Mouse (Mus musculus): Measurements from ENCODE around the gene Zfp719. TPM values are rescaled to one million over a fixed set of nuclear protein-coding genes. Genes with fewer than 3 reads are reported as not detected.

The Zfp719 gene
- total RNA-seq, 2 experiments from 2014 or later: 15.0 to 17.1 TPM

GRCm38 (mm10) chr7:43601884-43602283 lies 22.5 kb downstream of the Zfp719 start:
- intact Hi-C loops (cut with DNase I): no loop called here
- DNase-seq (ENCODE audit: low spot score in 2 of 2): no peak

GRCm38 (mm10) chr7:43606896-43607742 lies 27.7 kb downstream of the Zfp719 start, which contains the start of gene Zfp819:
TSS of gene Zfp819 (plus strand) at chr7:43607169.
- intact Hi-C loops (cut with DNase I): loop anchor here (5.0 kb wide), 1 partner anchor 65 kb away; the partner anchor contains the start of gene Ctu1
- DNase-seq (ENCODE audit: low spot score in 2 of 2): peak; percentile 75 to 83

- no peak for DNase-seq (ENCODE audit: low spot score in 2 of 2)
- intact Hi-C loops (cut with DNase I): loop anchor here (5.0 kb wide), 1 partner anchor 64 kb away; the partner anchor contains the start of gene Ctu1
Measured at GRCm38 (mm10) chr7:43607743-43608287, 28.4 kb downstream of the Zfp719 start.

- no peak for DNase-seq (ENCODE audit: low spot score in 2 of 2)
- intact Hi-C loops (cut with DNase I): loop anchor here (5.0 kb wide), 1 partner anchor 64 kb away; the partner anchor contains the start of gene Ctu1
Measured at GRCm38 (mm10) chr7:43608316-43608824, 29.0 kb downstream of the Zfp719 start.

GRCm38 (mm10) chr7:43613816-43614551 lies 34.6 kb downstream of the Zfp719 start:
- intact Hi-C loops (cut with DNase I): no loop called here
- DNase-seq (ENCODE audit: low spot score in 2 of 2): no peak

DNA sequence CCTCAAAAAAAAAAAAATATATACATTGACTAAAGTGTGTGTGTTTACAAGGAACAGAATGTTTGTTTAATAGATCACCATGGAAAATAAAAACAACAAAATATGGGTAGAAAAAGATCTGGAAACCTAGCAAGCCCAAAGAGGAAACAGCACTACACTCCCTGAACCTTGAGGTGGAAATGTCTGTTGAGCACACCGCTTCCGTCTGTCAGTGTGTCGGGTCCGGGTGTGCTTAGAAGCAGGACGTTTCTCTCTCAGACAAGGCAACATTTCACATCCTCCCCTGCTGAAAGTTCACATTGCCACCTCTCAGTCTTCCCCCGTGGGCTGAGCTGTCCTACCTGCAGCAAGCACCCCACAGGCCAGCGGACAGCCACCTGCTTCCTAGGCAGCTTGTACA lies 43.5 kb downstream of the Zfp719 start:
- intact Hi-C loops (cut with DNase I): no loop called here
- DNase-seq (ENCODE audit: low spot score in 2 of 2): no peak

- DNase-seq (ENCODE audit: low spot score in 2 of 2): no peak
- intact Hi-C loops (cut with DNase I): no loop called here
Measured at GRCm38 (mm10) chr7:43623819-43624218, 44.4 kb downstream of the Zfp719 start.

DNA sequence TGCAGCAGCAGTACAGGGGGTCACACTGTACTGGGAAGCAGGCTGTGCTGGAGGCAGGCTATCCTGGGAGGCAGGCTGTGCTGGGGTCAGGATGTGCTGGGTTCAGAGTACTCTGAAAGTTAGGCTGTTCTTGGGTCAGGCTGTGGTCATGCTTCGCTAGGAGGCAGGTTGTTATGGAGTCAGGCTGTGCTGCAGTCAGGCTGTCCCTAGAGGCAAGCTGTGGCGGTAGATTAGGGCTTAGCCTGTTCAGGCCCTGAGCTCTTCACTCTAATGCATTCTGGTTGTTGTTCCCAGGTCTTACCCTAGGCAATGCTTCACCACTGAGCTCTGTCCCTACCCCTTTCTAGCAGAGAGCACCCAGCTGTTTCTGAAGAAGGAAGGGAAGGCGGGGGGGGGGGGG lies 45.7 kb downstream of the Zfp719 start:
- no peak for DNase-seq (ENCODE audit: low spot score in 2 of 2)
- intact Hi-C loops (cut with DNase I): no loop called here

- intact Hi-C loops (cut with DNase I): no loop called here
- DNase-seq (ENCODE audit: low spot score in 2 of 2): no peak
Measured at GRCm38 (mm10) chr7:43625794-43626422, 46.5 kb downstream of the Zfp719 start.

DNA sequence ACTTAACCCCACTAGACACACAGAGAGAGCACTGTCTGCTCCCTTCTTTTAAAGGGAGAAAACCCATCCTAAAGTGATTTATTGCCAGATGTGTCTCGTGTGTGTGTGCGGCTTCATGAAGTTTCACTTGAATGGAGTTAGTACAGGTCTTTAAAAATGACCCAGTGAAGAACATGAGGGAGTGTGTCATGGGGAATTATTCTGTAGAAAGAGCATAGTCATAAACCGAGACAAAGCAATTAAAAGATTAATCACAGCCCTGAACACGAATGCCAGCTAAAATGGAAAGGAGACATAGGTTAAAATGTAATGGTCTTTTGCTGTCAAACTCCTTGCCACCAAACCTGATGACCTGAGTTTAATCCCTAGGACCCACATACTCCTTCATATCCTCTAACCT lies 54.5 kb downstream of the Zfp719 start:
- no peak for DNase-seq (ENCODE audit: low spot score in 2 of 2)
- intact Hi-C loops (cut with DNase I): no loop called here

DNA sequence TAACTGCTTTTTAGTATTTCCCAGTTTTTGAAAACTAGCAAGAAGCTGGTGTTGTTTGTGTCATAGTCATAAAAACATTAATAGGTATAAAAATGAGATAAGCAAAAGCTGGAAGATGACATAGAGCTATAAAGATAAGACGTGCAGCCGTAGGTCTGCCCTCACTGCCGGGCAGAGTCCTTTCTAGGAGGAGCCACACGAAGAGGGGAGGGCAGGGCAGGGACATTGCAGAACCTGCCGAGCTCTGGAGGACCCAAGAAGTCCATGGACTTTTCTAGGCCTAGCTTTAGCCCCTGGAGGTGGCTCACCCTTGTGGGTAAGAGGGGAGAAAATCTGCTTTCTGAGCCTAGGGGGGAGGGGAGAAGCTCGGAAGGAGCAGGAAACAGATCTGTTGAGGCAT lies 55.1 kb downstream of the Zfp719 start, which contains the start of gene Ceacam18:
Gene Ceacam18 (plus strand): TSS at position 208 of the 400 bp plus-strand sequence.
- DNase-seq (ENCODE audit: low spot score in 2 of 2): no peak
- intact Hi-C loops (cut with DNase I): no loop called here

GRCm38 (mm10) chr7:43636194-43636593 lies 56.8 kb downstream of the Zfp719 start:
- intact Hi-C loops (cut with DNase I): no loop called here
- no peak for DNase-seq (ENCODE audit: low spot score in 2 of 2)

GRCm38 (mm10) chr7:43637118-43637517 lies 57.7 kb downstream of the Zfp719 start:
- DNase-seq (ENCODE audit: low spot score in 2 of 2): no peak
- intact Hi-C loops (cut with DNase I): no loop called here

- intact Hi-C loops (cut with DNase I): no loop called here
- DNase-seq (ENCODE audit: low spot score in 2 of 2): no peak
Measured at GRCm38 (mm10) chr7:43642587-43642986, 63.2 kb downstream of the Zfp719 start.

Other genes with a start within 250 kb of the Zfp719 start
- gene Siglecf, start 228.3 kb upstream of the Zfp719 start, total RNA-seq (2021): under 1 TPM; 0.34 to 0.44 TPM
- under 1 TPM in 1 of 2 experiments, not detected in 1; 0.69 TPM for gene Siglecg, start 171.4 kb upstream of the Zfp719 start, total RNA-seq (2021)
- gene Lim2, start 151.9 kb upstream of the Zfp719 start, total RNA-seq (2021): not detected
- not detected for gene Nkg7, start 142.5 kb upstream of the Zfp719 start, total RNA-seq (2021)
- not detected for gene Cldnd2, start 138.8 kb upstream of the Zfp719 start, total RNA-seq (2021)
- gene Etfb, start 135.5 kb upstream of the Zfp719 start, total RNA-seq (2021): 10 to 100 TPM; 52.2 to 59.1 TPM
- under 1 TPM in 1 of 2 experiments, not detected in 1; 0.53 TPM for gene Gm45233, start 135.5 kb upstream of the Zfp719 start, total RNA-seq (2021)
- gene Vsig10l, start 116.5 kb upstream of the Zfp719 start, total RNA-seq (2021): 1 to 10 TPM; 2.0 to 2.8 TPM
- 10 to 100 TPM; 28.4 to 28.9 TPM for gene Iglon5, start 89.5 kb upstream of the Zfp719 start, total RNA-seq (2021)
- gene 4931406B18Rik, start 73.7 kb upstream of the Zfp719 start, total RNA-seq (2021): not detected
- gene Cd33, start 35.2 kb upstream of the Zfp719 start, total RNA-seq (2021): 1 to 10 TPM; 4.4 to 5.1 TPM
- 1 to 10 TPM; 3.8 to 4.7 TPM for gene Zfp658, start 17.4 kb upstream of the Zfp719 start, total RNA-seq (2021)
- gene Zfp819, start 27.6 kb downstream of the Zfp719 start, total RNA-seq (2021): under 1 TPM in 1 of 2 experiments, not detected in 1; 0.37 TPM
- not detected for gene Ceacam18, start 55.1 kb downstream of the Zfp719 start, total RNA-seq (2021)
- 1 to 10 TPM; 1.1 to 1.3 TPM for gene Siglece, start 80.6 kb downstream of the Zfp719 start, total RNA-seq (2021)
- gene Ctu1, start 92.4 kb downstream of the Zfp719 start, total RNA-seq (2021): 1 to 10 TPM; 7.5 to 8.7 TPM
- not detected for gene Klk14, start 110.8 kb downstream of the Zfp719 start, total RNA-seq (2021)
- not detected for gene Klk13, start 133.0 kb downstream of the Zfp719 start, total RNA-seq (2021)
- gene Klk12, start 189.3 kb downstream of the Zfp719 start, total RNA-seq (2021): not detected
- not detected for gene Klk11, start 195.0 kb downstream of the Zfp719 start, total RNA-seq (2021)
- gene Klk10, start 201.4 kb downstream of the Zfp719 start, total RNA-seq (2021): not detected
- gene Klk9, start 212.3 kb downstream of the Zfp719 start, total RNA-seq (2021): not detected
- 1 to 10 TPM; 2.2 to 3.3 TPM for gene Klk8, start 218.0 kb downstream of the Zfp719 start, total RNA-seq (2021)
- not detected for gene Klk7, start 231.7 kb downstream of the Zfp719 start, total RNA-seq (2021)
- 1 to 10 TPM; 1.0 to 1.4 TPM for gene Klk6, start 244.9 kb downstream of the Zfp719 start, total RNA-seq (2021)